Mouse (Mus musculus): ENCODE data around the gene Ajm1.

- peak; percentile 52 for TF ChIP-seq CTCF (IDR thresholded peaks at IDR 0.05; ENCODE audit: extremely low read depth, insufficient read depth, low read length)
- no peak for TF ChIP-seq POLR2A (IDR thresholded peaks at IDR 0.05; ENCODE audit: extremely low read depth, insufficient read depth, low read length)
Observed at GRCm38 (mm10) chr2:25591863-25592262, 10.3 kb upstream of the Ajm1 start.
